Mouse (Mus musculus): ENCODE data around the gene Hrk. TPM values are rescaled to one million over a fixed set of nuclear protein-coding genes. Genes with fewer than 3 reads are reported as not detected.
A peak's percentile ranks its signal among the peaks of the same experiment; 100 is the strongest.

Hrk gene
- polyA plus RNA-seq, 1 experiment = 0.40 TPM

DNA sequence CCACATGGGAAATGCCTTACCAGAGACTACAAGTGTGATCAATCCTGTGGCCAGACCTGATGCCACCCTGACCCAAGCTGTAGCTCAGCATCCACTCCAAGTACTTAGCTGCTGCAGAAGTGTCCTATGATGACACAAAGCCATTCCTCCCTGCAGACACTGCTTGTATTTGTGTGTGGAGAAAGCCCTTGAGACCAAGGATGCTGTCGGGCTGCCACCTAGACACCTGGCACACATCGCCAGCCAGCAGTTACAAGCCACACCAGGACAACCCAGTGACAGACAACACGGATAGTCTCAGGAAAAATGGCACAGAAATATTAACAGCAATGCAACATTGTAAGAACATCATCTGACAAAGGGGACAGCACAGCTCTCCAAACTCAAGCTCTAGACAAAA, 19.0 kb upstream of the Hrk start:
- TF ChIP-seq CTCF (IDR thresholded peaks at IDR 0.05; ENCODE audit: control insufficient read depth, insufficient read depth, insufficient replicate concordance, low read depth, low read length) (no peak), POLR2A (IDR thresholded peaks at IDR 0.05; ENCODE audit: control insufficient read depth, low read depth, low read length) (no peak)
- Histone ChIP-seq H3K27ac (ENCODE audit: control insufficient read depth, insufficient read depth, low read depth, low read length) (no peak overlapping the region), H3K27me3 (ENCODE audit: control insufficient read depth, insufficient read depth, low read length) (no peaks in the 10 kb centered on the region), H3K4me1 (ENCODE audit: control insufficient read depth, insufficient read depth, low read length) (peaks cover 11% of the 10 kb centered on the region), H3K36me3 (ENCODE audit: control insufficient read depth, insufficient read depth, low read length) (peaks cover 3% of the 10 kb centered on the region; the same call in 1 of the 2 replicates), H3K4me3 (ENCODE audit: control insufficient read depth, low read depth, low read length) (no peak overlapping the region)

DNA sequence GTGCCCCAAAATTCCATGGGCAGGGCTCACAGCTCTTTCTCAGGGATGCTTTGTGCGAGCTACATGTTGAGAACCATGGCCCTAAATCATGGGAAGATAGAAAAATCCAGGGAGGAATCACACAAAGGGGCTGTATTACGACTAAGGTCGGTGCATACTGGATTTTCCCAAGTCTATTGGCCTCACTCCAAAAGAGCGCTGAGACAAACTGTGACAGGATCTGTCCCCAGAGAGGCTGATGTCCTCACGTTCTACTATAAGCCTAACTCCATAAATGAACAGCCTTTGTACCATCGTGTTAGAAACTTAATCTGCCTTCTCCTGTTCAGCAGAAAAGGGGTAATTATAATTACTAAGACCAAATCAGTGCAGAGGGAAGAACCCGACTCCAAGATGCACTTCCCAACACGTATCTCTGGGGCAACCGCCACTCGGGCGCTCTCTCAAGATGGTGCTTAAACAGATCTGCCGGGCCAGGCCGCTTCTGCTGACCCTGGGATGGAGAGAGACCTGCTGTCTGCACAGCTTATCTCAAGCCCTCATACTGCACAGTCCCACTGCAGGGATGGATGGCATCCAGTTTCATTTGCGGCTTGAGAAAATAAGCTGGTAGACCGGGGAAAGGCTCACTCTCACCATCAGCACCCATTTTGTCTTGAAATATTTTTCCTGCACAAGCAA, 18.3 kb upstream of the Hrk start:
- Histone ChIP-seq H3K27me3 (ENCODE audit: control insufficient read depth, insufficient read depth, low read length) (no peaks in the 10 kb centered on the region), H3K36me3 (ENCODE audit: control insufficient read depth, insufficient read depth, low read length) (peaks cover 3% of the 10 kb centered on the region; the same call in 1 of the 2 replicates), H3K4me1 (ENCODE audit: control insufficient read depth, insufficient read depth, low read length) (peaks cover 11% of the 10 kb centered on the region), H3K4me3 (ENCODE audit: control insufficient read depth, low read depth, low read length) (no peak overlapping the region), H3K27ac (ENCODE audit: control insufficient read depth, insufficient read depth, low read depth, low read length) (peak overlapping the region; percentile 12; the same call in 1 of the 2 replicates)
- no peak for TF ChIP-seq CTCF (IDR thresholded peaks at IDR 0.05; ENCODE audit: control insufficient read depth, insufficient read depth, insufficient replicate concordance, low read depth, low read length)
- TF ChIP-seq POLR2A (IDR thresholded peaks at IDR 0.05; ENCODE audit: control insufficient read depth, low read depth, low read length) = no peak

DNA sequence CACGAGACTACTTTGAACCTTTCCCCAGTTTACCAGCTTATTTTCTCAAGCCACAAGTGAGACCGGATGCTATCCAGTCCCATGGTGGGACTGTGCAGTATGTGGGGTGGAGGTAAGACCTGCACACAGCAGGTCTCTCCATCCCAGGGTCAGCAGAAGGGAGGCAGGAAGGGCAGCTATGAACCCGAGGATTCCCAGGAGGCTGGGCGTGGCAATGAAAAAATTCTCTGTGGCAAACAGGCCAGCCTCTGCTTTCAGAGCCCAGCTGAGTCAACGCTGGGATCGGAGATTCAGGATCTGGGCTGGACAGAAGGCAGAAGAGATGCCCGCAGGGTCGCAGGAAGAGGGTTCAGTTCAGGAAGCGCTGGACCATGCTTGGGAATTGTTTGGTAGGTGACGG, 17.2 kb upstream of the Hrk start:
- TF ChIP-seq POLR2A (IDR thresholded peaks at IDR 0.05; ENCODE audit: control insufficient read depth, low read depth, low read length) = no peak
- no peak for TF ChIP-seq CTCF (IDR thresholded peaks at IDR 0.05; ENCODE audit: control insufficient read depth, insufficient read depth, insufficient replicate concordance, low read depth, low read length)
- peaks cover 11% of the 10 kb centered on the region for H3K4me1 ChIP-seq (ENCODE audit: control insufficient read depth, insufficient read depth, low read length)

DNA sequence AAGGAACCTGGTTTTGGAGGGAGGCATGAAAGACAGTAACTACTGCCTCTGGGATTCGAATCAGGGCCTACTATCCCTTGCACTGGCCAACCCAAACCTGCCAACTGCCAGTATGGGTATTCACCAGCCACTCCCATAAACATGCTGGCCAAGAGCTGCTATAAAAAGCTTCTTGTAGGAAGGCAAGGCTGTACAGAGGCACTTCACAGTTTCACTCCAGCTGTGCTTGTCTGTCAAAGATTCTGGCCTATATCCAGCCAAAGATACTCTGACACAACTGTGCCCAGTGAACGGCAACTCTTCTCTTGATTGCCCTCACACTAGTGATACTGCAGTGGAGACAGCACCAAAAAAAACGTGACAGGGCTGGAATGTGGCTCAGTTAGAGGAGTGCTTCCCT, 14.7 kb upstream of the Hrk start:
- H3K27me3 ChIP-seq (ENCODE audit: control insufficient read depth, insufficient read depth, low read length) = no peaks in the 10 kb centered on the region
- H3K27ac ChIP-seq (ENCODE audit: control insufficient read depth, insufficient read depth, low read depth, low read length) = no peak overlapping the region; the same call in 1 of the 2 replicates
- H3K4me3 ChIP-seq (ENCODE audit: control insufficient read depth, low read depth, low read length) = no peak overlapping the region
- TF ChIP-seq CTCF (IDR thresholded peaks at IDR 0.05; ENCODE audit: control insufficient read depth, insufficient read depth, insufficient replicate concordance, low read depth, low read length) (no peak), POLR2A (IDR thresholded peaks at IDR 0.05; ENCODE audit: control insufficient read depth, low read depth, low read length) (no peak)
- H3K36me3 ChIP-seq (ENCODE audit: control insufficient read depth, insufficient read depth, low read length) = no peaks in the 10 kb centered on the region
- peaks cover 7% of the 10 kb centered on the region for H3K4me1 ChIP-seq (ENCODE audit: control insufficient read depth, insufficient read depth, low read length)

More for the DNA sequence above, 17.2 kb upstream of the Hrk start:
- H3K4me3 ChIP-seq (ENCODE audit: control insufficient read depth, low read depth, low read length) = no peak overlapping the region
- H3K27me3 ChIP-seq (ENCODE audit: control insufficient read depth, insufficient read depth, low read length) = no peaks in the 10 kb centered on the region
- no peak overlapping the region for H3K27ac ChIP-seq (ENCODE audit: control insufficient read depth, insufficient read depth, low read depth, low read length)
- H3K36me3 ChIP-seq (ENCODE audit: control insufficient read depth, insufficient read depth, low read length) = peaks cover under 1% of the 10 kb centered on the region; the same call in 1 of the 2 replicates

DNA sequence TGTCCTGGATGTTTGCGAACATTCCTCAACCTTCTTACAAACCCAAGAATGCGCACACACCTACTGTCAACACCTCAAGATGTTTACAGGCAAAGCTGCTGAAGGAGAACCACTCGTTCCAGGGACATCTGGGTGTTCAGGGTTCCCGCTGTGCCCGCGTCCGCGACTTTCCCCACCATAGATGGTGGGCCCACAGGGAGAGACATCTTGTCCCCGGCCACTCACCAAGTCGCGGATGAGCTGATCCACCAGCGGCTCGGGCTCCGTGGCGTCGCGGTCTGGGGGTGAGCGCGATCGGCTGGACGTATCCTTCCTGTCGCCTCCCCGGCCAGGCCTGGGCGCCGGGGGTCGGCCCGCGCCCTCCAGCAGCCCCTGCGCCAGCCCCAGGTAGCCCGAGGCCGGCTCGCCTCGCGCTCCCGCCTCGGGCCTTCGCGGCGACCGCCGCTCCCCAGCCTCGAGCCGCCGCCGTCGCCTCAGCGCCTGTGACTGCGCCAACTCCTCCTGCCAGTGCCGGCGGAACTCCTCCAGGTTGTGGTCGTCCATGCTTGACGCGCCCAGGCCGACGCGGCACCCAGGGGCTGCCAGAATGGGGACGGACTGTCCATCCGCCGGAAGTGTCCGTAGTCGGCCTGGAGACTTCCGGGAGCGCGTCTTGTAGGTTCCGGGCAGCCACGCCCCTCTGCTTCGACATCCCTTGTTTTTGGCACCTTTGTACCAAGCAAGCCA, 9.4 kb upstream of the Hrk start, which contains the start of gene Fbxw8:
Gene Fbxw8, minus strand, starts transcription at position 626 of the 726 bp plus-strand sequence.
- Histone ChIP-seq H3K27me3 (ENCODE audit: control insufficient read depth, insufficient read depth, low read length) (no peaks in the 10 kb centered on the region), H3K27ac (ENCODE audit: control insufficient read depth, insufficient read depth, low read depth, low read length) (peak within 1 kb of the TSS; percentile 8; the same call in 1 of the 2 replicates)
- TF ChIP-seq CTCF (IDR thresholded peaks at IDR 0.05; ENCODE audit: control insufficient read depth, insufficient read depth, insufficient replicate concordance, low read depth, low read length) (no peak), POLR2A (IDR thresholded peaks at IDR 0.05; ENCODE audit: control insufficient read depth, low read depth, low read length) (peak; percentile 90)

DNA sequence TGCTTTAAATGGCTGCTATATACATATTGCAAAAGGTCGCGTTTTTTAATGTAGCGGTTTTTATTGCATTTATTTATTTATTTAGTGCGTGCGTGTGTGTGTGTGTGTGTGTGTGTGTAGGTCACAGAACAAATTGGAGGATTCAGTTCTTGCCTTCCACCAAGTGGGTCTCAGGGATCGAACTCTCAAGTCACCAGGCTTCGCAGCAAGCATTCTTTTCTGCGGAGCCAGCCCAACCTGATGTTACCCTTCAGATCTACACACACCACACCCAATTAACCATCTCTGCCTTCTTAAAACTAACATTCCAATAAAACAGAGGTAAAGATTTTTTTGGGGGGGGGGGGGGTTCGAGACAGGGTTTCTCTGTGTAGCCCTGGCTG, 8.9 kb upstream of the Hrk start:
- H3K4me3 ChIP-seq (ENCODE audit: control insufficient read depth, low read depth, low read length) = peak overlapping the region; percentile 89
- H3K36me3 ChIP-seq (ENCODE audit: control insufficient read depth, insufficient read depth, low read length) = no peaks in the 10 kb centered on the region
- H3K4me1 ChIP-seq (ENCODE audit: control insufficient read depth, insufficient read depth, low read length) = no peaks in the 10 kb centered on the region; the same call in none of the 2 replicates
- H3K27ac ChIP-seq (ENCODE audit: control insufficient read depth, insufficient read depth, low read depth, low read length) = no peak overlapping the region
- H3K27me3 ChIP-seq (ENCODE audit: control insufficient read depth, insufficient read depth, low read length) = no peaks in the 10 kb centered on the region
- TF ChIP-seq POLR2A (IDR thresholded peaks at IDR 0.05; ENCODE audit: control insufficient read depth, low read depth, low read length) (no peak), CTCF (IDR thresholded peaks at IDR 0.05; ENCODE audit: control insufficient read depth, insufficient read depth, insufficient replicate concordance, low read depth, low read length) (no peak)

More for the DNA sequence above, 9.4 kb upstream of the Hrk start, which contains the start of gene Fbxw8:
- no peaks in the 10 kb centered on the region for H3K36me3 ChIP-seq (ENCODE audit: control insufficient read depth, insufficient read depth, low read length)
- H3K4me3 ChIP-seq (ENCODE audit: control insufficient read depth, low read depth, low read length) = peak within 1 kb of the TSS; percentile 89
- H3K4me1 ChIP-seq (ENCODE audit: control insufficient read depth, insufficient read depth, low read length) = no peaks in the 10 kb centered on the region; the same call in none of the 2 replicates

DNA sequence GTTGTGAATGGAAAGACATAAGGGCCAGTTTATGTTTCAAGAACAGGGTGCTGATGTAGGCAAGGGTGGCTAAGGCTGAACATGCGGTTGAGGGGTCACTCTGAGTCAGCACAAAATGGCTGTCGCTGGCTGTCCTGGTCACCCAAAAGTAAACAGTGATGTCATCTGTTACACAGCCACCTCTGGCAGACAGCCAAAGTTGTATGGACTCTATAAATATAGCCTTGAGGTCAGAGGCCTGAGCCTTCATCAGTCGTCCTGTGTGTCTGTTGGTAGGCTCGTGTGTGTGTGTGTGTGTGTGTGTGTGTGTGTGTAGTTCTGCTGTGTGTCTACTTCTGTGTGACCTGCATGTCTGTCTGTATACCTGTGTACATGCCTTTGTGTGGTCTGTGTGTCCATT, 7.5 kb upstream of the Hrk start:
- H3K4me3 ChIP-seq (ENCODE audit: control insufficient read depth, low read depth, low read length) = no peak overlapping the region
- TF ChIP-seq POLR2A (IDR thresholded peaks at IDR 0.05; ENCODE audit: control insufficient read depth, low read depth, low read length) = no peak
- no peaks in the 10 kb centered on the region for H3K27me3 ChIP-seq (ENCODE audit: control insufficient read depth, insufficient read depth, low read length)
- H3K4me1 ChIP-seq (ENCODE audit: control insufficient read depth, insufficient read depth, low read length) = no peaks in the 10 kb centered on the region; the same call in none of the 2 replicates
- no peaks in the 10 kb centered on the region for H3K36me3 ChIP-seq (ENCODE audit: control insufficient read depth, insufficient read depth, low read length)
- no peak overlapping the region for H3K27ac ChIP-seq (ENCODE audit: control insufficient read depth, insufficient read depth, low read depth, low read length)

Measured in testis, adult 2 months (tissue).